Mouse (Mus musculus): ENCODE data around the gene Sh2b3.

The Sh2b3 gene

DNA sequence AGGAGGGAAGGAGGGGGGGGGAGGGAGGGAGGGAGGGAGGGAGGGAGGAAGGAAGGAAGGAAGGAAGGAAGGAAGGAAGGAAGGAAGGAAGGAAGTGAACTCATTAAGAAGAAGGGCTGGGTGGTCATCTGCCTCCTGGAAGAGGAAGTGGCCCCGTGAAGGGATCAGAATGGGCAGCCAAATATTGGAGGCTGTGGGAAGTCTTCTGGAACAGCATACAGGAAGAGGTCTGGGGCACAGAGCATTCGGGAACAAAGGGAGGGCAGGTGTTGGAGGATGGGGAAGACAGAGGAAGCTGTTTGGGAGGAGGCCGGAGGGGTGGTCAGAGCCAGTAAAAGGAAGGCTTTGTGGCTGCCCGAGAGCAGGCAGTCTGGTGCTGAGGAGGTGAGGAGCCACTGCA, 7.9 kb upstream of the Sh2b3 start:
- no peak for DNase-seq (ENCODE audit: low read depth, low spot score)

GRCm38 (mm10) chr5:121843138-121843905, 5.9 kb upstream of the Sh2b3 start:
- no peak for DNase-seq (ENCODE audit: low read depth, low spot score)

DNA sequence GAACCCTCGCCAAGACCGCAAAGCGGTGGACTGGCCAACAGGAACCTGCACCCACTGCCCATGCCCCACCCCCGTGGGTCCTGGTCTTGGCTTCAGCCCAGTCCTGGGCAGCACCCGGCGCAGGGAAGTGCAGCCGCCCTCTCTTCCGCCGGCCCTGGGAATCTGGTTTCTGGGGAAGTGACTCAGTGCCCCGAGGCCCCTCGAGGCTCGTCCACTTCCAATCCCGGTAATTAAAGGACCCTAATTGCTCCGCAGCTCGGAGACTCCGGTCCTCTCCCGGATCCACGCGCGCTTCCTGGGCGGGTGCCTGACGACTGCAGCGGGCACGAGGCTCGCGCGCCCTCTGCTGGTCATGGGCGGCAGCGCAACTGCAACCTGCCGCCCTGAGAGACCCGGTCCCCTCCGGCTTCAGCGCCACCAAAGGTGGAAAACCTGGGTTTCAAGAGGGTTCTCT, 5.2 kb upstream of the Sh2b3 start:
- peak; percentile 69 for DNase-seq (ENCODE audit: low read depth, low spot score)

DNA sequence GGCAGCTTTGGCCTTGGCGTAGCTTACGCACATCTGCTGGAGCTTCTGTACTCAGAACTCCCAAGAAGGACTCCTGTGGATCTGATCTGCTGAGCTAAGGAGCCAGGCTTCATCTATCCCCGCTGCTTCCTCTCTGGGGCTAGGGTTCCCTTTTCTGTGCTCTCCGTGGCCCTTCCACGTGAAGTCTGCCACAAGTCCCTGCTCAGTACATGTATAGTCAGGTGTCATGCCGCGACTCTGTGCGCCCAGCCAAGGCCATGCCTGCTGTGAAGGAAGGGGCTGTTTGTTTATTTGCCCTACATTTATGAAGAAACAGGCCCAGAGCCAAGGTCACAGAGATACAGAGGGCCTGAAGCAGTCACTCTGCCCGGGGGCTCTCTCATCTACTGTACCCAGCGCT, 4.5 kb upstream of the Sh2b3 start:
- no peak for DNase-seq (ENCODE audit: low read depth, low spot score)

DNA sequence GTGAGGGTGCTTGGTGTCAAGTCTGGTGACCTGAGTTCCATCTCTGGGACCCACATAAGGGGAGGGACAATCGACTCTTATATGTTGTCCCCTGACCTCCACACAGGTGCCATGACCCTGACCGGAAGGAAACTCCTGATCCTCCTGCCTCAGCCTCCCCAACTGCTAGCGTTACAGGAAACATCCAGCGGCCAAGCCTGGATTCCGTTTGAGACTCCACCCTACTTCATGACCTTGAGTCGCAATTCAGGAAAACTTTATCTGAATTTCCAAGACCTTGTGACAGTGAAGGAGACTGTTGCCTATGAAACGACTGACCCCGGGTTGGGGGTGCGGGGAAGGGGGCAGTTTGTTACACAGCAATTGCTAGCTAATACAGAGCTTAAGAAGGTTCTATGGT, 4.1 kb upstream of the Sh2b3 start:
- DNase-seq (ENCODE audit: low read depth, low spot score), result no peak

GRCm38 (mm10) chr5:121839128-121839473, 1.7 kb upstream of the Sh2b3 start:
- no peak for DNase-seq (ENCODE audit: low read depth, low spot score)

DNA sequence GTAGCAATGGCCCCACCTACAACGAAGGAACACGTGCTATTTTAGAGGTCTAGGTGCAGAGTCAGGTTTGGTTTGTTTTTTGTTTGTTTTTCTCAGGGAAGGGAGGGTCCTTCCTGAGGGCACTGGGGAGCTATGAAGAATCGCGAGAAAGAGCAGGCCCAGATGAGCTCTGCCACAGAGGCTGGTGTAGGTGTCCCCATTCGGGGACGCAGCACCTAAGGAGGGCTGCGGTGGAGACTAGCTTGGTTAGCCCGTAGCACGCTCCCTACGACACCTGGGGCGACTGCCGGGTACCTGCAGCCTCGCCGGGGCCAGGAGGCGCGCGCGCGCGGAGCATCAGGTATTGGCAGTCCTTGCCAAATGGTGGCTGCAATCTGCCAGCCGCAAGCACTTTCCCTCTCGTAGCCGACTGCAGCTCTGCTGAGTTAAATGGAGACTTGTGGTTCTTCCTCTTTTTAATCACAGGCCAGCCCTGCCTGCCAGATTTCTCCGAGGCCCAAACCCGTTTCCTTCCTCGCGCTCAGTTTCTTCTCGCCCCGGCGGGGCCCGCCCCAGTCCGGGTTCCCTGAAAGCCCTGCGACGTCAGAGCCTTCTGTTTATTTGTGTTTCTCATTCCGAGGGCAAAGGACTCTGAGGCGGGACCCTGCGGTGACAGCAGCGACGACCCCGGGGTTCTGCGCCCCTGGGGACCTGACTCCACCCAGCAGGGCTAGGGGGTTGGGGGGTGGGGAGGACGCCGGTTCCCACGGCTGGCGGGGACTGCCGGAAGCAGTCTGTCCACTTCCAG, 1.1 kb upstream of the Sh2b3 start:
- DNase-seq (ENCODE audit: low read depth, low spot score), result no peak

DNA sequence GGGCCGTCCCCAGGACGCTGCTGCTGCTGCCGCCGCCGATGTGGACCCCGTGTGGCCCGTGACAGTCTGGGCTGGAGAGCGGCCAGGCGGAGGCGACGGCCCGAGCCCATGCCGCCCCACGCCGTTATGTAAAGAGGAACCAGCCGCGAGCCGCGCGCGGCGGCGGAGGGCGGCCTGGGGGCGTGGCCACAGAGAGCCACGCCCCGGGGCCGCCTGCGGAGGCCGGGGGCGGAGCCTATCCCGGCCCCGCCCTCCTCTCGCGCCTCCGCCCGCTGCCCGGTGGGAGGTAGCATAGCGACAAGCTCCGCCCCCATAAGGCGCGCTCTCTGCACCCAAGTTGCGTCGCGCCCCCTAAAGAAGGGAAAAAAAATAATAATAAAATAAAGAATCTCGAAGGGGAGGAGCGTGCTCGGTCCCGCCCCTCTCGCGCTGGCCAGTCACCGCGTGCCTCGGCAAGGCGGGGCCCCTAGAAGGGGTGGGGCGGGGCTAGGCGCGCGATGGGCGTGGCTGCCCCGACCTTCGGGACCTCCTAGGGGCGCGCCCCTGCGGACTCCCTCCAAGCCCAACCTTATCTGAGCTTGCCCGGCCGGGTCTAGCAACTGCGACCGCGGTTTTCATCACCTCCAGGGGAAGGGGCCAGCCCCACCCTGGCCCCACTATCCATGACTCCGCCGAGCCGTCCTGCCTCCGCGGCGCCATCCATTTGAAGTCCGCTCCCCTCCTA, 592 bp downstream of the Sh2b3 start:
- DNase-seq (ENCODE audit: low read depth, low spot score), result peak; percentile 88

- no peak for DNase-seq (ENCODE audit: low read depth, low spot score)
Observed at GRCm38 (mm10) chr5:121835949-121836691, 1.3 kb downstream of the Sh2b3 start.

DNA sequence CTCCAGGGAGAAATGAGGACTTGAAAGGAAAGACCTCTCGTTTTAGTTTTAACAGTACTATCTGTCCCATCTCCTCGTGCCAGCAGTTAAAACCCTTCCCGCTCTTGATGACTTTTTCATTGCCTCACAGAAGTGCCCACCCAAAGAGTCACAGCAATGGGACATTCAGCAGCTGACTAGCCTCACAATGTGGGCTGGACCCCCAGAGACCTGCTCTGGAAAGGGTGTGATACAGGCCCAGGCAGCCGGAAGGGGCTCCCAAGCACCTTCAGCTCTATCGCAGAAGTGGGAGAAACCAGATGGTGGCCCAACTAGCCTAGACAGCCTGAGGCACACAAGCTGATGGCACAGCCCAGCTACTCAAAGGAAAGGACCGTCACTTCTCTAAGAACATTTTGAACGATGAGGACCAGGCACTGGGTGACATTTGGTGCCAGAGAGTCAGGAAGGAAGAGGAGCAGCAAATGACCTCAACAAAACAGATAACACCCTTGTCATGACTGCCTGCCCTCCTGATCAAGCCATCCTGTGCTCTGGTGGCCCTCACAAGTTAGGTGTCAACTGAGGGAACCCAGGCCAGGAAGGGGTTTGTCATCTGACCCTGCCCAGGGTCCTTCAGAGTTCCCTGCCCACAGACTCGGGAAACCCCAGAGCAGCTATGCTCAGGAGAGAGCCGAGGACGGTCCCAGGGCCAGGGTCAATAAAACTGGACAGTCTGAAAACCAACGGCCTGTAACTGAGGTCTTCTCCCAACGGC, 2.3 kb downstream of the Sh2b3 start:
- no peak for DNase-seq (ENCODE audit: low read depth, low spot score)

- no peak for DNase-seq (ENCODE audit: low read depth, low spot score)
Observed at GRCm38 (mm10) chr5:121834241-121834606, 3.2 kb downstream of the Sh2b3 start.

GRCm38 (mm10) chr5:121833572-121834240, 3.7 kb downstream of the Sh2b3 start:
- no peak for DNase-seq (ENCODE audit: low read depth, low spot score)

DNA sequence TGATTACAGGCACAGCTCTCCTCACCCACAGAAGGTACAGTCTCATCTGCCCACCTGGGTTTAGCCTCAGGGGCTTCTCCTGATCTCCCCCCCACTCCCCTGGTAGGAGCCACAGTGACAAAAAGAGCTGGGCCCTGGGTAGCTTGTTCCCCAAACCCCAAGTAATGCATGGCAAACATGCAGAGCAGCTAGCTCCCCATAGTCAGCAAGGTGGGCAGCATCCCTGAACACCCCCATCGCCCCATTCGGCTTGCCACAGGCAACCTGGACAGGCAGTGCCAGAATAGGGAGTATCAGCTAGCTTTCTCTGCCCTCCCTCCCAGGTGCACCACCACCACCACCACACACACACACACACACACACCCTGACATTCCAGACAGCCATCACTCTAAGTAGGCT, 4.3 kb downstream of the Sh2b3 start:
- DNase-seq (ENCODE audit: low read depth, low spot score), result no peak

DNA sequence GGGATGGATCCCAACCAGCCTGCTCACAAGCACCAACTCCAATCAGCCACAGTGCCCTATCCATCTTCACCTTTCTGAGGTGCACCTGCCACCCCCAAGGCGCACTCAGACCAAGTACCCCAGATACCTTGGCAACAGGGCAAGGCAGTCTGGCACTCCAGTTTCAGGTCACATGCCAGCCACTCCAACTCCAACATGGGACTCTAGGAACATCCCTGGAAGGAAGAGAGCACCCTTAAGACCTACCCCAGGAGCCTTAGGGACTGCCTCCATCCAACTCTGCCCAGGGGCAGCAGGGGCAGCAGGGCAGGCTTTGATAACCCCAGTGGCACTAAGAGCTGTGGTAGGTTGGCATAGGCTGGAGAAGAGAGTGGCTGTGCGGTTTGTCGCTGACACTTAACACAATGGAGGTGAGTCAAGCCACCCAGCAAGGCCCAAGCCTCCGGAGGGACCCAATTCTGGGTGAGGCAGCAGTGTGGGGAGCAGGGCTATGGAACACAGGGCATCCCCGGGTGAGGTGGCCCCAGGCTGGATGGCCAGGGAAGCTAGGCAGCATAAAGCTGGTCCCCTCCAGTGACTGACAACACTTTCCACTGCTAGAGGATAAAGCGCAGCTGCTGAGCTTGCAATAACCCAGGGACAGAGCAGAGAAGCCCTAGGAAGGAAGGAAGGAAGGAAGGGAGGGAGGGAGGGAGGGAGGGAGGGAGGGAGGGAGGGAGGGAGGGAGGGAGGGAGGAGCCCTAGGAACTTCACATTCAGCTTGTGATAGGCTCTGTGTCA, 4.9 kb downstream of the Sh2b3 start:
- no peak for DNase-seq (ENCODE audit: low read depth, low spot score)

GRCm38 (mm10) chr5:121831002-121831601, 6.3 kb downstream of the Sh2b3 start:
- DNase-seq (ENCODE audit: low read depth, low spot score), result no peak

- DNase-seq (ENCODE audit: low read depth, low spot score), result no peak
Observed at GRCm38 (mm10) chr5:121828491-121829432, 8.7 kb downstream of the Sh2b3 start.

DNA sequence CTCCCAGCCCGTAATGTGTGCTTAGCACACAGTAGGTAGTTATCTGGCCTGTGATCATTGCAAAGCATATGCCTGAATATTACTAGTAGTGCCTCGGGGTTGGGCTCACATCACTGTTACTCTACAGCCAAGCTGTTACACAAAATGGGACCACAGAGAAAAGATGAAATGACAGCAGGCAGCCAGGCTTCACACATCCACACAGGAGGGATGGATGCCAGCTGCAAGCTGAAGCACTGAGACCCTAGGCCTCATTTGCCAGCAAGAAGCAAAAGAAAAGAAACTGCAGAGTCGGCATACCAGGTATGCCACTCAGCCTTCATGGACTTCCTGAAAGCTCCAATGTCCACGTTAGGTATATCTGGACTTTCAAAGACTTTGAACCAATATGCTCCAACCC, 9.6 kb downstream of the Sh2b3 start:
- DNase-seq (ENCODE audit: low read depth, low spot score), result no peak

DNA sequence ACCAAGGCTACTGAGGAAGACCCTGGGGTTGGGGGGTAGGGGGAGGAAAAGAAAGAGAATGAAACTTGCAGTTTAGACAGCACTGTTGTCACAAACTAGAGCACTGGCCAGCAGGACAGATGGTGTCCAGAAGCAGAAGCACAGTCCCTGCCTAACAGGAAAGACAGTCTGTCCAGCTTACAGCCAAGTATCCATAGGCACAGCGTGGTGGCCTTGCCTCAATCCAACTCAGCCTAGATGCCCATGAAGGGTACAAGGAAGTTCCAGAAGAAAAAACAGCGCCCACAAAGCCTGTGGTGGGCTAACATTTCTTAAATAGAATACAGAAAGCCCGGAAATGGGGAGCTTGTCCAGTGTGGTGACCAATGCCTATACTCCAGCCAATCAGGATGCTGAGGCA, 11.8 kb downstream of the Sh2b3 start:
- DNase-seq (ENCODE audit: low read depth, low spot score), result no peak
